Mouse (Mus musculus) ES-Bruce4 (cell line): ENCODE data around the gene Xlr5a. TPM values are rescaled to one million over a fixed set of nuclear protein-coding genes. Genes with fewer than 3 reads are reported as not detected.
"Not testable (repeated sequence)": the region's sequence is repeated elsewhere in the genome, so short reads cannot be mapped to it uniquely, and the experiment has no call there.

ENCODE experiments used
- H3K27ac ChIP-seq: 2 replicates; pipeline ENCODE4 v1.5.1; 2012; ENCODE audit warnings: low read length, inconsistent platforms; ENCODE audit not compliant: insufficient read depth
- H3K27me3 ChIP-seq: 2 replicates; pipeline ENCODE4 v1.6.1; 2012; ENCODE audit warnings: mild to moderate bottlenecking, low read length, inconsistent platforms; ENCODE audit not compliant: control insufficient read depth, poor library complexity, insufficient read depth, severe bottlenecking
- H3K36me3 ChIP-seq: 2 replicates; pipeline ENCODE4 v1.6.1; 2012; ENCODE audit warnings: inconsistent platforms, mild to moderate bottlenecking, low read length, moderate library complexity; ENCODE audit not compliant: control insufficient read depth, poor library complexity, insufficient read depth, severe bottlenecking
- H3K4me1 ChIP-seq: one replicate; pipeline ENCODE4 v1.8.1; 2011; ENCODE audit warnings: low read length; ENCODE audit not compliant: control insufficient read depth, insufficient read depth
- H3K4me3 ChIP-seq: 2 replicates; pipeline ENCODE4 v1.5.1; 2011; ENCODE audit warnings: low read depth, mild to moderate bottlenecking, low read length
- H3K9ac ChIP-seq: 2 replicates; pipeline ENCODE4 v1.6.1; 2012; ENCODE audit warnings: low read depth, mild to moderate bottlenecking, inconsistent platforms; ENCODE audit not compliant: poor library complexity, severe bottlenecking
- H3K9me3 ChIP-seq: replicated peaks from 2 replicates; pipeline ENCODE4 v1.6.1; 2012; ENCODE audit warnings: mild to moderate bottlenecking, low read length, inconsistent platforms; ENCODE audit not compliant: control insufficient read depth, poor library complexity, insufficient read depth, severe bottlenecking
- CTCF ChIP-seq: IDR thresholded peaks from one replicate; pipeline ENCODE4 v1.8.1; 2011; ENCODE audit warnings: low read depth, low read length
- EP300 ChIP-seq: IDR thresholded peaks from 2 replicates; pipeline ENCODE4 v1.6.1; 2011; ENCODE audit warnings: low read depth, low read length; ENCODE audit not compliant: insufficient read depth
- POLR2A ChIP-seq: IDR thresholded peaks from one replicate; pipeline ENCODE4 v1.8.1; 2011; ENCODE audit warnings: low read length; ENCODE audit not compliant: insufficient read depth
- polyA plus RNA-seq: library from polyadenylated mRNA; stranded (reverse); fragments of >200 nt; gene quantifications from 2 replicates; pipeline ENCODE4 v1.2.4, GENCODE M21; 2011; ENCODE audit warnings: low read depth; ENCODE audit not compliant: missing spikeins, insufficient read depth, insufficient read length

Xlr5a gene
- polyA plus RNA-seq, 1 experiment: not detected

GRCm38 (mm10) chrX:73327215-73327614, 34.4 kb upstream of the Xlr5a start:
- no peak overlapping the region for H3K9ac ChIP-seq
- H3K4me1 ChIP-seq: no peaks in the 10 kb centered on the region
- TF ChIP-seq CTCF (no peak), POLR2A (no peak)
- H3K9me3 ChIP-seq: no peaks in the 10 kb centered on the region
- H3K27me3 ChIP-seq: no peaks in the 10 kb centered on the region
- H3K36me3 ChIP-seq: no peaks in the 10 kb centered on the region
- H3K4me3 ChIP-seq: no peak overlapping the region
- H3K27ac ChIP-seq: no peak overlapping the region

GRCm38 (mm10) chrX:73321029-73321428, 28.3 kb upstream of the Xlr5a start:
- H3K4me3 ChIP-seq: no peak overlapping the region
- no peak overlapping the region for H3K27ac ChIP-seq
- no peaks in the 10 kb centered on the region for H3K36me3 ChIP-seq
- no peaks in the 10 kb centered on the region for H3K4me1 ChIP-seq
- H3K9ac ChIP-seq: no peak overlapping the region
- TF ChIP-seq EP300 (no peak), POLR2A (no peak), CTCF (no peak)
- H3K9me3 ChIP-seq: no peaks in the 10 kb centered on the region
- no peaks in the 10 kb centered on the region for H3K27me3 ChIP-seq

DNA sequence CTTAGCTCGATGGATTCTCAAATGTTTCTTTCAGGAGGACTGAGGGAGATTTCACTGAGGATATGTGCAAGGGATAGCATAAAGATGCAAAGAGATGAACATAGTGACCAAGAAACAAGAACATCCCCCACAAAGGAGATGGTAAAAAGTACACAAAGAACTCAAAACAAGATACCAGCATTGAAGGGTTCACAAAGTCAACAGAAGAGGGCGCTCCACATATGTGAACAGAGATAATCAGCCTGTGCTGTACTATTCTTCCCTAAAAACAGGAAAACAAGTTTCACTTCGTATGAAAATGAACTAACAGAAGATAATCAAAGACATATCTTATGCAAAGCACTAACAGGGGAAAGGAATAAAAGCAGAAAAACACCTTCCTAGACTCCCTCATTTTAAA, 19.7 kb upstream of the Xlr5a start:
- no peak overlapping the region for H3K27ac ChIP-seq
- no peak overlapping the region for H3K4me3 ChIP-seq
- no peaks in the 10 kb centered on the region for H3K4me1 ChIP-seq
- no peaks in the 10 kb centered on the region for H3K36me3 ChIP-seq
- H3K27me3 ChIP-seq: no peaks in the 10 kb centered on the region
- H3K9ac ChIP-seq: no peak overlapping the region
- TF ChIP-seq CTCF: no peak
- TF ChIP-seq POLR2A: no peak
- no peak for TF ChIP-seq EP300
- H3K9me3 ChIP-seq: no peaks in the 10 kb centered on the region

GRCm38 (mm10) chrX:73295745-73296144, 3.0 kb upstream of the Xlr5a start:
- H3K4me1 ChIP-seq, H3K27me3 ChIP-seq, H3K4me3 ChIP-seq, H3K9ac ChIP-seq, H3K9me3 ChIP-seq, H3K27ac ChIP-seq, H3K36me3 ChIP-seq: not testable (repeated sequence)

DNA sequence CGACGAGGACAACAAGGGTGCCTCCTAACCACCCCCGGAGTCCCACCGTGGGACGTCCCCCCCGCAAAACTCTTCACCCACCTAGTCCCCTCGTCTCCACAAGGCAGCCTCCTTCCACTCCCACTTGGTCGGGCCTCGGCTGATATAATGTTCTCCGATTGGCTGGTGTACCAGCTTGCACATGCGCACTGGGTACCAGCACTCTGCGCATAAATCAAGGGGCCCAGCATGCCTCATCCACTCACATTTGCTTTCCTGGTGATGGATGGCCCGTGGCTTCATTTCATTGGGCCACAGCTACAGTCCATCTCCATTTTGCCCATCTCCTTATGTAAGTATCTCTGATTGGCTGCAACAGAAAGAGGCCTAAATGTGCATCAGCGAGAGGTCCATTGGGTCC, 27.5 kb downstream of the Xlr5a start, which contains the start of gene Xlr3c:
Gene Xlr3c, minus strand, starts transcription at position 121 of the 400 bp plus-strand sequence.
- H3K27ac ChIP-seq, H3K36me3 ChIP-seq, H3K9me3 ChIP-seq, H3K4me3 ChIP-seq, H3K4me1 ChIP-seq, H3K27me3 ChIP-seq, H3K9ac ChIP-seq: not testable (repeated sequence)

DNA sequence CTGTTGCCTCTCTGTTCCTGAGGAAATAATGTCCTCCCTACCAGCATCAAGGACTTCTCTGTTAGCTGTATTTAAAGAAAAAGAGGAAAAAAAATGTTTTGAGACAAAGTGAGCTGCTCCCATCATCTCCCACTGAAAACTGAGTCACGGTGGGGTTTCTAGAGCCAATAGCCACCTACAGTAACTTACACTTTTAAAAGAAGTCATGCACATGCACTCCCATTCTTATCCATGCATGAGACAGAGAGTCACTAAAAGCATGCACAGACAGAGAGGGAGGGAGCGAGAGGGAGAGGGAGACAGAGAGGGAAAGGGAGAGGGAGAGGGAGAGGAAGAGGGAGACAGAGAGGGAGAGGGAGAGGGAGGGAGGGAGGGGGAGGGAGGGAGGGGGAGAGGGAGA, 30.3 kb downstream of the Xlr5a start:
- not testable (repeated sequence) for H3K9me3 ChIP-seq, H3K36me3 ChIP-seq, H3K27me3 ChIP-seq, H3K4me1 ChIP-seq, H3K4me3 ChIP-seq, H3K9ac ChIP-seq, H3K27ac ChIP-seq

DNA sequence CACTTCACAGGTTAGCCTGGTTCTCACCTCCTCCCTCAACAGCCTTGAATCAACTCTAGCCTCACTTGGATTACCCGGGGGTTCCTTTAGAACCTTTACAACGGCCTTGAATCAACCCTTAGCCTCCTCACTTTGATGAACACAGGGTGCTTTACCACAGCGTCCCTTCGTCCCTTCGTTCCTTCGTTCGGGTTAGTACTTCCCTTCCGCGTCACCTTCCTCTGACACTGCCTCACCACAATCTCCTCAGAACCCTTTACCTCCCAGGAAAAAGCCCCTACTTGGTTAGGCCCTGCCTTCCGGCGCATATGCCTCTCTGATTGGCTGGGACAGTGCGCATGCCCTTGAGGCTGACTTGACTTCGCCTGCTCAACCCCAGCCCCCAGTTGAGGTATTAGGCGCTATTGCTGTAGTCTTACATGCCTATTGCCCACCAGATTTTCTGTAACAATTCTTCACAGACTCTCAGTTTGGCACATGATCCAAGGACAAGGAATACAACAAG, 49.9 kb downstream of the Xlr5a start, which contains the start of gene Xlr4c:
Gene Xlr4c, minus strand, starts transcription at position 310 of the 505 bp plus-strand sequence.
- H3K36me3 ChIP-seq, H3K9ac ChIP-seq, H3K9me3 ChIP-seq, H3K27ac ChIP-seq, H3K27me3 ChIP-seq, H3K4me1 ChIP-seq, H3K4me3 ChIP-seq: not testable (repeated sequence)
